Comparison of ENCODE assay signal across 20 mouse cellular contexts in the genomic region with DNA sequence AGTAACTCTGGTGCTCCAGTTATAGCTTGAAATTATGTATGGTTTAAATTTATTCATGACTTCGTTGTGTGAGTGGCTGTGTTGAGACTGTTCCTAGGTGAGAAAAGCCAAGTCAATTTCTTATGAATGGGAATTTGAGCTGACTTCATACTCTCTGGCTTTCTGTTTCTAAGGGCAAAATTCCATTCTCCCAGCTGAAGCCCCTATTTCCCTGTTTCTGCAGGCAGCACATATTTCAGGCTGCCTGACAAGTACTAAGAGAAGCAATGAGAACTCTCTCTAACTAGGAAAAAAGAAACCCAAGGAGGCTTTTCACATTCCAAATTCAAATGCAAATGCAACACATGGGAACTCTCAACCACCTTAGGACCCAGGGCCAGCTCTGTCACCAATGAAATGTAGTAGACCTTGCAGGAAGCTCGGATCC.
DNase-seq lines count a peak whose midpoint lies in the region; ATAC-seq lines count a peak whose summit lies in the region.
"Had no signal": no experiment of that assay in that cellular context is flagged by ENCODE, and none has a peak within 500 bp of the region (broad histone marks: within the 10 kb centered on the region; RNA-seq: fewer than 3 reads in every experiment).

No protein-coding gene starts in this region.

- ATAC-seq in forebrain, embryonic 14.5 days: peak; percentile 18; the same call in 1 of the 2 replicates
- no peak for ATAC-seq in forebrain, embryonic 11.5 days (replicated peaks; ENCODE audit: low FRiP score)
- 0 out of 2 replicates have a peak, but pooled peaks have one; percentile 57 for ATAC-seq in limb, embryonic 11.5 days (ENCODE audit: insufficient number of reproducible peaks, low FRiP score, low TSS enrichment, low read depth)
- ATAC-seq in neural tube, embryonic 14.5 days (ENCODE audit: low read depth): peak; percentile 44
- ATAC-seq: activated CD4-positive, CD25-positive, alpha-beta regulatory T cell, adult 4 months had no signal

- WGBS in forebrain, embryonic 14.5 days: 39% methylated on average over 2 of the region's 2 CpGs
- 62% methylated on average over 2 of the region's 2 CpGs for WGBS in forebrain, embryonic 11.5 days
- 53% methylated on average over 2 of the region's 2 CpGs for WGBS in limb, embryonic 11.5 days
- WGBS in limb, embryonic 10.5 days: 69% methylated on average over 2 of the region's 2 CpGs
- WGBS in neural tube, embryonic 14.5 days: 15% methylated on average over 2 of the region's 2 CpGs

- H3K4me1 ChIP-seq in forebrain, embryonic 14.5 days (ENCODE audit: control insufficient read depth, insufficient read depth, low read length): peaks cover 8% of the 10 kb centered on the region
- H3K4me1 ChIP-seq in forebrain, embryonic 11.5 days (replicated peaks; ENCODE audit: control insufficient read depth, insufficient read depth, low read length): peaks cover 2% of the 10 kb centered on the region; the same call in 1 of the 2 replicates
- H3K4me1 ChIP-seq in limb, embryonic 11.5 days (ENCODE audit: control insufficient read depth, insufficient read depth, low read length): no peaks in the 10 kb centered on the region
- no peaks in the 10 kb centered on the region for H3K4me1 ChIP-seq in limb, embryonic 10.5 days
- 0 out of 2 replicates have a peak, but pooled peaks cover 5% of the 10 kb centered on the region for H3K4me1 ChIP-seq in neural tube, embryonic 14.5 days (ENCODE audit: control insufficient read depth, insufficient read depth, low read length)
- H3K4me1 ChIP-seq: heart, embryonic 12.5 days had no signal

- no peaks in the 10 kb centered on the region for H3K36me3 ChIP-seq in forebrain, embryonic 14.5 days (ENCODE audit: control insufficient read depth, insufficient read depth, low read length)
- no peaks in the 10 kb centered on the region for H3K36me3 ChIP-seq in forebrain, embryonic 11.5 days (ENCODE audit: control insufficient read depth, insufficient read depth, low read length)
- no peaks in the 10 kb centered on the region for H3K36me3 ChIP-seq in limb, embryonic 11.5 days (ENCODE audit: control insufficient read depth, insufficient read depth, low read length)
- no peaks in the 10 kb centered on the region for H3K36me3 ChIP-seq in limb, embryonic 10.5 days
- H3K36me3 ChIP-seq in neural tube, embryonic 14.5 days (ENCODE audit: control insufficient read depth, insufficient read depth, low read length): no peaks in the 10 kb centered on the region
- H3K36me3 ChIP-seq: heart, embryonic 12.5 days had no signal

- intact Hi-C loops in left cerebral cortex, postnatal 4 days (cut with DNase I): no loop called here

- no peaks in the 10 kb centered on the region for H3K27me3 ChIP-seq in forebrain, embryonic 14.5 days (replicated peaks; ENCODE audit: control insufficient read depth, insufficient read depth, low read length)
- H3K27me3 ChIP-seq in forebrain, embryonic 11.5 days (ENCODE audit: control insufficient read depth, insufficient read depth, low read length): no peaks in the 10 kb centered on the region
- H3K27me3 ChIP-seq in limb, embryonic 11.5 days (ENCODE audit: control insufficient read depth, insufficient read depth, low read length): no peaks in the 10 kb centered on the region
- no peaks in the 10 kb centered on the region for H3K27me3 ChIP-seq in limb, embryonic 10.5 days (ENCODE audit: low read depth, poor library complexity, severe bottlenecking)
- no peaks in the 10 kb centered on the region for H3K27me3 ChIP-seq in neural tube, embryonic 14.5 days (ENCODE audit: control insufficient read depth, insufficient read depth, low read length)
- H3K27me3 ChIP-seq: heart, embryonic 12.5 days had no signal

- H3K9me3 ChIP-seq in forebrain, embryonic 14.5 days (replicated peaks; ENCODE audit: control insufficient read depth, low read length): no peaks in the 10 kb centered on the region
- no peaks in the 10 kb centered on the region for H3K9me3 ChIP-seq in forebrain, embryonic 11.5 days (ENCODE audit: control insufficient read depth, low read length)
- H3K9me3 ChIP-seq in limb, embryonic 11.5 days (ENCODE audit: control insufficient read depth, low read length): no peaks in the 10 kb centered on the region
- H3K9me3 ChIP-seq in limb, embryonic 10.5 days (replicated peaks): no peaks in the 10 kb centered on the region
- H3K9me3 ChIP-seq in neural tube, embryonic 14.5 days (ENCODE audit: control insufficient read depth, low read length): no peaks in the 10 kb centered on the region
- H3K9me3 ChIP-seq: heart, embryonic 12.5 days had no signal

- peak; percentile 22 for DNase-seq in forebrain, embryonic 14.5 days (ENCODE audit: low spot score)
- no peak for DNase-seq in forebrain, embryonic 11.5 days (ENCODE audit: low spot score)
- DNase-seq in limb, embryonic 11.5 days (ENCODE audit: low spot score): no peak
- DNase-seq in limb, embryonic 10.5 days (ENCODE audit: low spot score): no peak
- peak; percentile 20 for DNase-seq in hindlimb bud, embryonic 11.5 days (ENCODE audit: extremely low spot score, low read depth, low spot score)
- no peak for DNase-seq in left cerebral cortex, postnatal 4 days
- no peak for DNase-seq in gastrocnemius, postnatal 4 days (ENCODE audit: low spot score in 2 of 2)
- DNase-seq: adrenal gland, postnatal 36 days; B cell, adult 2 months; heart, postnatal 4 days; kidney, adult 11 months; kidney, postnatal 25 days; lung, adult 2 months; thymus, postnatal 14 days had no signal

- no peak overlapping the region for H3K4me2 ChIP-seq in forebrain, embryonic 14.5 days (ENCODE audit: low read length)
- H3K4me2 ChIP-seq in forebrain, embryonic 11.5 days (ENCODE audit: low read depth, low read length, severe bottlenecking): no peak overlapping the region
- H3K4me2 ChIP-seq in limb, embryonic 11.5 days (ENCODE audit: low read depth, severe bottlenecking): no peak overlapping the region
- no peak overlapping the region for H3K4me2 ChIP-seq in neural tube, embryonic 14.5 days (ENCODE audit: low read depth, low read length)
- H3K4me2 ChIP-seq: heart, embryonic 12.5 days; liver, embryonic 11.5 days had no signal

- no peak overlapping the region for H3K9ac ChIP-seq in forebrain, embryonic 14.5 days (ENCODE audit: low read length)
- H3K9ac ChIP-seq in forebrain, embryonic 11.5 days (ENCODE audit: low read length): no peak overlapping the region
- no peak overlapping the region for H3K9ac ChIP-seq in limb, embryonic 11.5 days (ENCODE audit: low read length)
- no peak overlapping the region for H3K9ac ChIP-seq in neural tube, embryonic 14.5 days (replicated peaks; ENCODE audit: low read depth, low read length)
- H3K9ac ChIP-seq: heart, embryonic 12.5 days had no signal

- H3K27ac ChIP-seq in forebrain, embryonic 14.5 days (ENCODE audit: low read depth, low read length): no peak overlapping the region
- H3K27ac ChIP-seq in forebrain, embryonic 11.5 days (ENCODE audit: low read depth, low read length): no peak overlapping the region
- no peak overlapping the region for H3K27ac ChIP-seq in limb, embryonic 11.5 days (replicated peaks; ENCODE audit: low read depth, low read length)
- H3K27ac ChIP-seq in limb, embryonic 10.5 days: no peak overlapping the region
- no peak overlapping the region for H3K27ac ChIP-seq in neural tube, embryonic 14.5 days (ENCODE audit: low read depth, low read length)
- H3K27ac ChIP-seq: left cerebral cortex, adult 2 months had no signal

- no peak overlapping the region for H3K4me3 ChIP-seq in forebrain, embryonic 14.5 days (ENCODE audit: low read depth, low read length)
- H3K4me3 ChIP-seq in forebrain, embryonic 11.5 days (ENCODE audit: low read depth, low read length): no peak overlapping the region
- H3K4me3 ChIP-seq in limb, embryonic 11.5 days (ENCODE audit: low read depth, low read length): no peak overlapping the region
- H3K4me3 ChIP-seq in limb, embryonic 10.5 days: no peak overlapping the region
- H3K4me3 ChIP-seq in neural tube, embryonic 14.5 days (ENCODE audit: low read depth, low read length): no peak overlapping the region
- H3K4me3 ChIP-seq: erythroblast, embryonic 14.5 days; heart, embryonic 12.5 days; left cerebral cortex, adult 2 months had no signal

Comparison
In these comparisons a context has a peak if more than half of its experiments do, and no peak if none do; other contexts are left out.
1. DNase-seq: peak in forebrain, embryonic 14.5 days (single experiment) and hindlimb bud, embryonic 11.5 days (single experiment); none in forebrain, embryonic 11.5 days (single experiment), limb, embryonic 11.5 days (single experiment), limb, embryonic 10.5 days (single experiment), left cerebral cortex, postnatal 4 days (single experiment) and gastrocnemius, postnatal 4 days (0 of 2).